Mouse (Mus musculus) megakaryocyte, embryonic 14.5 days (primary cell): ENCODE results near the gene Rpp25. TPM values are rescaled to one million over a fixed set of nuclear protein-coding genes. Genes with fewer than 3 reads are reported as not detected.

Source experiments
- H3K27me3 ChIP-seq: replicated peaks from 2 replicates; pipeline ENCODE3; 2012; ENCODE audit warnings: inconsistent platforms
- H3K36me3 ChIP-seq: replicated peaks from 2 replicates; pipeline ENCODE3; 2012; ENCODE audit warnings: low read length, inconsistent platforms, mixed read lengths
- H3K4me1 ChIP-seq: 2 replicates; pipeline ENCODE4 v1.6.1; 2012; ENCODE audit warnings: inconsistent platforms
- H3K4me3 ChIP-seq: replicated peaks from 2 replicates; pipeline ENCODE3; 2012; ENCODE audit warnings: moderate library complexity, mild to moderate bottlenecking, inconsistent platforms
- H3K9me3 ChIP-seq: 2 replicates; pipeline ENCODE4 v1.6.1; 2012; ENCODE audit warnings: inconsistent platforms
- FLI1 ChIP-seq: IDR thresholded peaks from 2 replicates; pipeline ENCODE4 v1.6.1; 2012; ENCODE audit warnings: low read length, inconsistent platforms, mixed read lengths
- GATA1 ChIP-seq: IDR thresholded peaks from 3 replicates; pipeline ENCODE4 v1.6.1; 2012; ENCODE audit warnings: mixed read lengths, low read length, inconsistent platforms, borderline replicate concordance
- polyA plus RNA-seq: library from polyadenylated mRNA; stranded (reverse); fragments of >175 nt; gene quantifications from 2 replicates; pipeline ENCODE4 v1.2.3, GENCODE M21; 2012; ENCODE audit warnings: low replicate concordance; ENCODE audit not compliant: insufficient read depth

Gene Rpp25
- 0.07 TPM in 1 of 2 replicates, not detected in the other for polyA plus RNA-seq

- Histone ChIP-seq H3K4me3 (peak within 1 kb of the TSS; percentile 88), H3K4me1 (peaks cover 50% of the 10 kb centered on the region), H3K36me3 (no peaks in the 10 kb centered on the region), H3K9me3 (peaks cover 5% of the 10 kb centered on the region; the same call in 1 of the 2 replicates), H3K27me3 (peaks cover 84% of the 10 kb centered on the region)
- TF ChIP-seq GATA1, result no peak
Measured at GRCm38 (mm10) chr9:57503622-57504380, at the start of gene Rpp25. Gene Rpp25, plus strand, starts transcription at chr9:57504026.

GRCm38 (mm10) chr9:57459707-57460106, 44.1 kb upstream of the Rpp25 start:
- peaks cover 6% of the 10 kb centered on the region for H3K9me3 ChIP-seq
- H3K36me3 ChIP-seq, result peaks cover 41% of the 10 kb centered on the region
- TF ChIP-seq FLI1 (no peak), GATA1 (no peak)
- H3K4me3 ChIP-seq, result no peak overlapping the region
- peaks cover 38% of the 10 kb centered on the region for H3K4me1 ChIP-seq
- peaks cover 4% of the 10 kb centered on the region for H3K27me3 ChIP-seq

- peaks cover 6% of the 10 kb centered on the region for H3K9me3 ChIP-seq
- H3K4me3 ChIP-seq, result no peak overlapping the region
- TF ChIP-seq FLI1 (no peak), GATA1 (no peak)
- H3K36me3 ChIP-seq, result peaks cover 40% of the 10 kb centered on the region
- peaks cover 53% of the 10 kb centered on the region for H3K4me1 ChIP-seq
- peaks cover 13% of the 10 kb centered on the region for H3K27me3 ChIP-seq
Measured at GRCm38 (mm10) chr9:57462866-57463265, 41.0 kb upstream of the Rpp25 start.

- Histone ChIP-seq H3K9me3 (no peaks in the 10 kb centered on the region), H3K4me1 (peaks cover 74% of the 10 kb centered on the region), H3K27me3 (peaks cover 21% of the 10 kb centered on the region), H3K36me3 (peaks cover 27% of the 10 kb centered on the region), H3K4me3 (peak overlapping the region; percentile 93)
- TF ChIP-seq FLI1 (no peak), GATA1 (no peak)
Measured at GRCm38 (mm10) chr9:57466101-57466500, 37.7 kb upstream of the Rpp25 start.

GRCm38 (mm10) chr9:57467271-57467771, 36.5 kb upstream of the Rpp25 start:
- TF ChIP-seq FLI1, result no peak
- TF ChIP-seq GATA1, result no peak
- H3K27me3 ChIP-seq, result peaks cover 23% of the 10 kb centered on the region
- H3K9me3 ChIP-seq, result no peaks in the 10 kb centered on the region
- H3K4me3 ChIP-seq, result peak overlapping the region; percentile 93
- peaks cover 22% of the 10 kb centered on the region for H3K36me3 ChIP-seq
- peaks cover 77% of the 10 kb centered on the region for H3K4me1 ChIP-seq

- peaks cover 75% of the 10 kb centered on the region for H3K4me1 ChIP-seq
- H3K27me3 ChIP-seq, result peaks cover 23% of the 10 kb centered on the region
- H3K9me3 ChIP-seq, result peaks cover 3% of the 10 kb centered on the region; the same call in 1 of the 2 replicates
- H3K4me3 ChIP-seq, result peak within 1 kb of the TSS; percentile 93
- H3K36me3 ChIP-seq, result peaks cover 18% of the 10 kb centered on the region
- TF ChIP-seq GATA1 (no peak), FLI1 (no peak)
Measured at GRCm38 (mm10) chr9:57467896-57468549, 35.8 kb upstream of the Rpp25 start, which contains the start of gene Scamp5. Gene Scamp5, minus strand, starts transcription at chr9:57468060.

GRCm38 (mm10) chr9:57468914-57469313, 34.9 kb upstream of the Rpp25 start:
- no peak for TF ChIP-seq GATA1
- no peak for TF ChIP-seq FLI1
- peaks cover 72% of the 10 kb centered on the region for H3K4me1 ChIP-seq
- peak overlapping the region; percentile 5 for H3K4me3 ChIP-seq
- H3K36me3 ChIP-seq, result peaks cover 10% of the 10 kb centered on the region
- peaks cover 3% of the 10 kb centered on the region; the same call in 1 of the 2 replicates for H3K9me3 ChIP-seq
- H3K27me3 ChIP-seq, result peaks cover 22% of the 10 kb centered on the region

- peaks cover 45% of the 10 kb centered on the region for H3K27me3 ChIP-seq
- H3K4me1 ChIP-seq, result peaks cover 5% of the 10 kb centered on the region
- no peaks in the 10 kb centered on the region for H3K36me3 ChIP-seq
- no peak for TF ChIP-seq FLI1
- no peak for TF ChIP-seq GATA1
- H3K9me3 ChIP-seq, result peaks cover 12% of the 10 kb centered on the region
- no peak overlapping the region for H3K4me3 ChIP-seq
Measured at GRCm38 (mm10) chr9:57485774-57486173, 18.1 kb upstream of the Rpp25 start.

- no peaks in the 10 kb centered on the region for H3K36me3 ChIP-seq
- H3K4me3 ChIP-seq, result no peak overlapping the region
- peaks cover 54% of the 10 kb centered on the region for H3K27me3 ChIP-seq
- peaks cover 5% of the 10 kb centered on the region for H3K4me1 ChIP-seq
- peaks cover 24% of the 10 kb centered on the region for H3K9me3 ChIP-seq
- TF ChIP-seq GATA1 (no peak), FLI1 (no peak)
Measured at GRCm38 (mm10) chr9:57487807-57488206, 16.0 kb upstream of the Rpp25 start.

GRCm38 (mm10) chr9:57493532-57493931, 10.3 kb upstream of the Rpp25 start:
- Histone ChIP-seq H3K27me3 (peaks cover 69% of the 10 kb centered on the region), H3K4me3 (no peak overlapping the region), H3K4me1 (no peaks in the 10 kb centered on the region), H3K36me3 (no peaks in the 10 kb centered on the region), H3K9me3 (peaks cover 33% of the 10 kb centered on the region)
- TF ChIP-seq GATA1 (no peak), FLI1 (no peak)
